Mouse (Mus musculus) bone marrow, adult 2 months (tissue): ENCODE results near the gene Pkd1.

ENCODE experiments used
- CTCF ChIP-seq: fragments of 200-500 bp; IDR thresholded peaks from 2 replicates; pipeline ENCODE4 v1.5.1; 2011; ENCODE audit warnings: low read length, control low read depth; ENCODE audit not compliant: control insufficient read depth, insufficient read depth
- POLR2A ChIP-seq: fragments of 200-500 bp; IDR thresholded peaks from 2 replicates; pipeline ENCODE4 v1.6.1; 2011; ENCODE audit warnings: low read depth, mild to moderate bottlenecking, control low read depth, low read length, borderline replicate concordance; ENCODE audit not compliant: control insufficient read depth

GRCm38 (mm10) chr17:24630072-24630471, 80.4 kb downstream of the Pkd1 start:
- TF ChIP-seq POLR2A (no peak), CTCF (no peak)
